Mouse (Mus musculus): ENCODE results near the gene Mctp2. TPM values are rescaled to one million over a fixed set of nuclear protein-coding genes. Genes with fewer than 3 reads are reported as not detected.
A peak's percentile ranks its signal among the peaks of the same experiment; 100 is the strongest.

The Mctp2 gene
- total RNA-seq, 2 experiments from 2014 or later = 1.3 to 3.6 TPM

- no peak for ATAC-seq (replicated peaks; ENCODE audit: poor library complexity, severe bottlenecking)
These were observed 202.8 kb downstream of the Mctp2 start for GRCm38 (mm10) chr7:72103654-72104053.

GRCm38 (mm10) chr7:72100683-72101082, 205.7 kb downstream of the Mctp2 start:
- ATAC-seq (replicated peaks; ENCODE audit: poor library complexity, severe bottlenecking) = no peak

- no peak for ATAC-seq (replicated peaks; ENCODE audit: poor library complexity, severe bottlenecking)
These were observed 207.8 kb downstream of the Mctp2 start for GRCm38 (mm10) chr7:72098603-72099002.

- no peak for ATAC-seq (replicated peaks; ENCODE audit: poor library complexity, severe bottlenecking)
These were observed 209.4 kb downstream of the Mctp2 start for GRCm38 (mm10) chr7:72096973-72097372.

GRCm38 (mm10) chr7:72096433-72096832, 210.0 kb downstream of the Mctp2 start:
- ATAC-seq (replicated peaks; ENCODE audit: poor library complexity, severe bottlenecking) = no peak

- ATAC-seq (replicated peaks; ENCODE audit: poor library complexity, severe bottlenecking) = peak; percentile 56; the same call in 1 of the 2 replicates
These were observed 216.8 kb downstream of the Mctp2 start for GRCm38 (mm10) chr7:72089463-72090175.

GRCm38 (mm10) chr7:72080705-72081104, 225.7 kb downstream of the Mctp2 start:
- ATAC-seq (replicated peaks; ENCODE audit: poor library complexity, severe bottlenecking) = no peak

- ATAC-seq (replicated peaks; ENCODE audit: poor library complexity, severe bottlenecking) = no peak
These were observed 227.5 kb downstream of the Mctp2 start for GRCm38 (mm10) chr7:72078896-72079295.

GRCm38 (mm10) chr7:72071418-72072184, 234.8 kb downstream of the Mctp2 start:
- no peak for ATAC-seq (replicated peaks; ENCODE audit: poor library complexity, severe bottlenecking)

- peak; percentile 97 for ATAC-seq (replicated peaks; ENCODE audit: poor library complexity, severe bottlenecking)
These were observed 238.0 kb downstream of the Mctp2 start for GRCm38 (mm10) chr7:72068454-72068853.

GRCm38 (mm10) chr7:72066352-72066751, 240.1 kb downstream of the Mctp2 start:
- ATAC-seq (replicated peaks; ENCODE audit: poor library complexity, severe bottlenecking) = no peak

- no peak for ATAC-seq (replicated peaks; ENCODE audit: poor library complexity, severe bottlenecking)
These were observed 254.6 kb downstream of the Mctp2 start for GRCm38 (mm10) chr7:72051759-72052158.

GRCm38 (mm10) chr7:72047588-72048585, 258.5 kb downstream of the Mctp2 start:
- no peak for ATAC-seq (replicated peaks; ENCODE audit: poor library complexity, severe bottlenecking)
